Mouse (Mus musculus) liver, embryonic 14.5 days (tissue): Measurements from ENCODE around the gene Myo18b. TPM values are rescaled to one million over a fixed set of nuclear protein-coding genes. Genes with fewer than 3 reads are reported as not detected.

ENCODE experiments used
- ATAC-seq: fragments of 200-750 bp; cut with Nextera tagmentation; 2 replicates; pipeline ENCODE4 v1.8.0; 2017; ENCODE audit warnings: moderate number of reproducible peaks, mild to moderate bottlenecking, moderate library complexity; ENCODE audit not compliant: insufficient read depth
- DNase-seq, 3 experiments: peaks; one replicate each; pipeline ENCODE4 v3.0.0-alpha.2; 2012 to 2013; ENCODE audit warnings: low read depth in 3 of 3, low spot score in 3 of 3
- H3K27ac ChIP-seq: fragments of 300-500 bp; sonication (generic); 2 replicates; pipeline ENCODE4 v1.5.1; 2014; ENCODE audit warnings: moderate library complexity, mild to moderate bottlenecking, control low read depth, inconsistent platforms
- H3K27me3 ChIP-seq: fragments of 300-500 bp; sonication (generic); 2 replicates; pipeline ENCODE4 v1.6.1; 2014; ENCODE audit warnings: mild to moderate bottlenecking, low read length, moderate library complexity; ENCODE audit not compliant: control insufficient read depth, insufficient read depth
- H3K36me3 ChIP-seq: fragments of 300-500 bp; sonication (generic); replicated peaks from 2 replicates; pipeline ENCODE4 v1.6.1; 2014; ENCODE audit warnings: low read depth; ENCODE audit not compliant: control insufficient read depth, insufficient read depth
- H3K4me1 ChIP-seq, 2 experiments: fragments of 200-500 bp in 1 of 2; fragments of 300-500 bp in 1 of 2; sonication (generic) in 1 of 2; replicated peaks; 2 replicates each; pipeline ENCODE4 v1.6.1; 2012 to 2014; ENCODE audit warnings: antibody characterized with exemption in 1 of 2, inconsistent platforms in 1 of 2, low read length in 1 of 2; ENCODE audit not compliant: control insufficient read depth in 2 of 2, insufficient read depth in 2 of 2
- H3K4me2 ChIP-seq: fragments of 300-500 bp; sonication (generic); 2 replicates; pipeline ENCODE4 v1.6.1; 2014; ENCODE audit warnings: low read depth, mild to moderate bottlenecking, control low read depth, moderate library complexity
- H3K4me3 ChIP-seq, 2 experiments: fragments of 200-500 bp in 1 of 2; fragments of 300-500 bp in 1 of 2; sonication (generic) in 1 of 2; 2 replicates each; pipeline ENCODE4 v1.5.1; 2012 to 2014; ENCODE audit warnings: low read depth in 2 of 2, low read length in 2 of 2, mild to moderate bottlenecking in 2 of 2, control low read depth in 1 of 2, inconsistent platforms in 1 of 2, moderate library complexity in 1 of 2; ENCODE audit not compliant: insufficient read depth in 1 of 2
- H3K9ac ChIP-seq: fragments of 300-500 bp; sonication (generic); replicated peaks from 2 replicates; pipeline ENCODE4 v1.6.1; 2014; ENCODE audit warnings: mild to moderate bottlenecking, control low read depth, moderate library complexity
- H3K9me3 ChIP-seq: fragments of 300-500 bp; sonication (generic); 2 replicates; pipeline ENCODE4 v1.6.1; 2016; ENCODE audit warnings: low read length, mixed read lengths; ENCODE audit not compliant: control insufficient read depth
- CTCF ChIP-seq: IDR thresholded peaks from 2 replicates; pipeline ENCODE4 v1.5.1; 2016; ENCODE audit warnings: antibody characterized with exemption, low read depth, control low read depth
- EP300 ChIP-seq: IDR thresholded peaks from 2 replicates; pipeline ENCODE4 v1.6.1; 2016; ENCODE audit warnings: antibody characterized with exemption, low read depth
- WGBS: fragments of 180-500 bp; shearing (Covaris S2); extraction: QIAGEN DNeasy Blood & Tissue Kit; methylation state at CpG from one replicate; pipeline ENCODE4 v1.1.7; 2014; ENCODE audit not compliant: insufficient replicate concordance; 5-methylcytosine and 5-hydroxymethylcytosine counted together
- polyA plus RNA-seq, 2 experiments: library from polyadenylated mRNA; depleted of rRNA in 1 of 2; stranded (reverse) in 1 of 2; unstranded in 1 of 2; fragments of >200 nt; fragmentation: Nextera tagmentation in 1 of 2; extraction: Ambion mirVana in 1 of 2; gene quantifications; 2 replicates each; pipeline versions ENCODE4 v1.2.1 to v1.2.3; 2012 to 2014

The Myo18b gene
- polyA plus RNA-seq, 2 experiments: 0.02 TPM; not detected in 1

DNA sequence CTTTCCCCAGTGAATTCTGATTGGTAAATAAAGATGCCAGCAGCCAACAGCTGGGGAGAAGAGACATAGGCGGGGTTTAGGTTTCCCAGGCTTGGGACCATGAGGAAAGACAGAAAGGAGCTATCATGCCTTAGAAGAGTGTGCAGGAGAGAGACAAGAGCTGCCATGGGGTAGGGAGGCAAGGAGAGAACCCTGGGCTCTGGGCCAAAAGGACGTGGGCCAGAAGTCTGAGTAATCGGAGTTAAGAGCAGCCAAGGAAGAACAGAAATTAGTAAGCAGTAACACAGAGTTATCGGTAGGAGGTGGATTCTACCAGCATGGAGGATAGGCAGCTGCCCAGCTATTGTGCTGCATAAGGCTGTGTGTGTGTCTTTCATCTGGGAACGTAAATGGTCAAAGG lies 115.8 kb downstream of the Myo18b start:
- no peak overlapping the region for H3K9ac ChIP-seq
- H3K4me3 ChIP-seq: no peak overlapping the region
- no peaks in the 10 kb centered on the region for H3K4me1 ChIP-seq
- no peak overlapping the region for H3K27ac ChIP-seq
- no peaks in the 10 kb centered on the region for H3K36me3 ChIP-seq
- no peak for DNase-seq
- H3K27me3 ChIP-seq: no peaks in the 10 kb centered on the region
- ATAC-seq: no peak
- no peak overlapping the region for H3K4me2 ChIP-seq
- WGBS: 54% methylated on average over 5 of the region's 5 CpGs
- no peak for TF ChIP-seq CTCF
- no peak for TF ChIP-seq EP300
- no peaks in the 10 kb centered on the region for H3K9me3 ChIP-seq

DNA sequence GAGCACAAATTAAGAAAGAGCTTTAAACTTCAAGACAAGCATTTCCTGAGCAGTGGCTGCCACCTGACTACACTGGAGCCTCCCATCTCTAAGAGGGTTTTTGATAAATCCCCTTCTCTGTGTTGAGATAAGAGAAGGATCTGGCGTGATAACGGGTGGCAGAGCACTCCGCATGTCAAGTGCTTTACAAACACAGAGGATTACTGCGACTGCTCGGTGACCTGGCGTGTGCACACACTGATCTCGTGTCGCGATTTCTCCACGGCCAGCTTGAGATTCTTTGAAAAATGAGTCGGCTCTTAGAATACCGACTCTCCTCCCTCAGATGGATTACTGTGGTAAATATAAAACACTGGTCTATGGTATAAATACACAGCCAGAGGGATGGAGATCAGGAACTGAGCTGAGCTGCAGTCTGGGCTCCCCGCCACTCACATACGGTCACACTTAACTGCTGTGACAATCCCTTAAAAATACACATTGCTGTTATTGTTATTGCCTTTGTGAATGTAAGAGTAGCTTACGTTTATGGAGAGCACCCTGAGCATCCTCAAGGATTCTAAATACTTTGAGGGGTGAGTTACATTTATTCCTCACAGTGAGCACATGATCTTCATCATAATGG lies 119.3 kb downstream of the Myo18b start:
- Histone ChIP-seq H3K4me1 (no peaks in the 10 kb centered on the region), H3K9ac (no peak overlapping the region), H3K27ac (no peak overlapping the region), H3K36me3 (no peaks in the 10 kb centered on the region), H3K9me3 (no peaks in the 10 kb centered on the region), H3K4me3 (no peak overlapping the region), H3K27me3 (no peaks in the 10 kb centered on the region), H3K4me2 (no peak overlapping the region)
- WGBS: 58% methylated on average over 15 of the region's 15 CpGs
- TF ChIP-seq EP300 (no peak), CTCF (no peak)
- ATAC-seq: no peak
- DNase-seq: no peak

DNA sequence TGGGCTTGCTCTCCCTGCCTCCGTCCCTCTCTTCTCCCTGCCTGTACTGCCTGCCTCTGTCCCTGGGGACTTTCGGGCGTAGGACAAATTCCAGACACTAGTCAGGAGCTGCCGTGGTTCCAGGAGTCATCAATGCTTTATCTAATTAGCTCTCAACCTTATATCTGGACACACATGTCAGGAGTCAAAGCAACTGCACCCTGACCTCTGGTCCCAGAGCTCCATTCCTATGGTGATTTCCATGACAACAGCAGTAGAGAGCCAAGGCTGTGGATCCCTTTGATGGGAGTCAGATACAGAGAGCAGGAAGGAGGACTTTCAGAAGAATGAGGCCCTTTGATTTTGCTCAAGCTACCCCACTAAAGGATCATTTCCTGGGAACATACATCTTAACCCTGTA lies 122.7 kb downstream of the Myo18b start:
- Histone ChIP-seq H3K27ac (no peak overlapping the region), H3K9ac (no peak overlapping the region), H3K4me2 (no peak overlapping the region), H3K36me3 (no peaks in the 10 kb centered on the region), H3K9me3 (no peaks in the 10 kb centered on the region), H3K4me1 (no peaks in the 10 kb centered on the region), H3K4me3 (no peak overlapping the region), H3K27me3 (no peaks in the 10 kb centered on the region)
- DNase-seq (no peak), ATAC-seq (no peak)
- 41% methylated on average over 4 of the region's 4 CpGs for WGBS
- TF ChIP-seq CTCF (no peak), EP300 (no peak)

DNA sequence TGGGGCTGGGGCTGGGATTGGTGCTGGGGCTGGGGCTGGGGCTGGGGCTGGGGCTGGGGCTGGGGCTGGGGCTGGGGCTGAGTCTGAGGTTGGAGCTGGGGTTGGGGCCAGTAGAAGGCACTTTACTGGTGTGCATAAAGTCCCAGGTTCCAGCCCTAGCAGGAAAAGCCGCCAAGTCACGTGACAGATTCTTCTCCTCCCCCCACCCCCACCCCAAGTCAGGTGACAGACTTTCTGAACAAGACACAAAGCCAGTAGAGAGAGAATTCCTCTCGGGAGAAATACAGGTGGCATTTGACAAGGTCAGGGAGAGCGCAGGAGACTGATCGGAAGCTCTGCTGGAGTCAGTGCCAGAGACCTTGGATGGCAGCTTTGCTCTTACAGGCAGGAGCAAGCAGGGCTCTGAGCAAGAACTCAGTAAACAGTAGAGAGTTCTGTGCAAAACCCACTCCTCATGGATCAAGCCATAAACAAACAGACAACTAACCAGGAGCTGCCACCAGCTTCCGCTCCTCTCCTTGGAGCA lies 124.7 kb downstream of the Myo18b start:
- Histone ChIP-seq H3K36me3 (no peaks in the 10 kb centered on the region), H3K27me3 (no peaks in the 10 kb centered on the region), H3K27ac (no peak overlapping the region), H3K4me3 (no peak overlapping the region), H3K4me1 (no peaks in the 10 kb centered on the region), H3K9me3 (no peaks in the 10 kb centered on the region), H3K9ac (no peak overlapping the region), H3K4me2 (no peak overlapping the region)
- no peak for TF ChIP-seq EP300
- TF ChIP-seq CTCF: no peak
- ATAC-seq (no peak), DNase-seq (no peak)
- 53% methylated on average over 6 of the region's 6 CpGs for WGBS

DNA sequence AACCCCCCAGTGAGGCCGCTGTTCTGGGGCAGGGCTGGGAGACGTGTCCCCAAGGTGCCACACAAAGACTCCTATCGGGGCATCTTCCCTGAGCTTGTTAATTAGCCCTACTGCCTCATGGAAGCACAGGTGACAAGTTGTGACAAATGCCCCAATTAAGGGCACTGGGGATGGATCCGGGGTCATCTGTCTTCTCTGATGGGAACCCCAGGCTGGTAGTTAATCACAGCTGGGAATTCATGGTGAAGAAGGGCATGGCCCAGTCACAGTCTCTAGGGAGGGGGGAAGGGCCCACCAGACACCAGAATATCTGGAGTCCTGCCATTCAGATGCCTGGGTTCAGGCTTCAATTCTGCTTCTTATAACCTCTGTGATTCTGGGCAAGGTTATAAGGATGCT lies 126.4 kb downstream of the Myo18b start:
- TF ChIP-seq CTCF (no peak), EP300 (no peak)
- 23% methylated on average over 4 of the region's 4 CpGs for WGBS
- no peak overlapping the region for H3K4me2 ChIP-seq

More for the DNA sequence above, 126.4 kb downstream of the Myo18b start:
- Histone ChIP-seq H3K9me3 (no peaks in the 10 kb centered on the region), H3K27me3 (no peaks in the 10 kb centered on the region), H3K9ac (no peak overlapping the region), H3K36me3 (no peaks in the 10 kb centered on the region), H3K4me3 (no peak overlapping the region), H3K4me1 (no peaks in the 10 kb centered on the region), H3K27ac (no peak overlapping the region)
- DNase-seq (no peak), ATAC-seq (no peak)
